ENCODE assay signal across 14 mouse cellular contexts in genomic region chr17:48802673-48803072, GRCm38 (mm10).
"Had no signal": no experiment of that assay in that cellular context is flagged by ENCODE, and none has a peak within 500 bp of the region (broad histone marks: within the 10 kb centered on the region; RNA-seq: fewer than 3 reads in every experiment).

No protein-coding gene starts in this region.

- H3K9ac ChIP-seq: kidney, embryonic 15.5 days; limb, embryonic 12.5 days; liver, embryonic 13.5 days; liver, postnatal 0 days; lung, embryonic 15.5 days had no signal

- DNase-seq: kidney, adult 2 months; kidney, postnatal 14 days; liver; liver, embryonic 13.5 days; liver, postnatal 0 days; lung, postnatal 14 days; thymus, postnatal 4 days had no signal

- H3K9me3 ChIP-seq: kidney, embryonic 15.5 days; limb, embryonic 12.5 days; liver, embryonic 13.5 days; lung, embryonic 15.5 days had no signal

- H3K27ac ChIP-seq: kidney, embryonic 15.5 days; limb, embryonic 12.5 days; liver, embryonic 13.5 days; lung, embryonic 15.5 days; macrophage had no signal

- ATAC-seq: intestine, embryonic 16.5 days; liver, postnatal 0 days had no signal

- H3K4me3 ChIP-seq: kidney, embryonic 15.5 days; limb, embryonic 12.5 days; liver, embryonic 13.5 days; lung, embryonic 15.5 days; megakaryocyte, embryonic 14.5 days had no signal

- H3K36me3 ChIP-seq: kidney, embryonic 15.5 days; limb, embryonic 12.5 days; liver, embryonic 13.5 days; lung, embryonic 15.5 days had no signal

- H3K4me2 ChIP-seq: kidney, embryonic 15.5 days; limb, embryonic 12.5 days; liver, embryonic 13.5 days; lung, embryonic 15.5 days; midbrain, embryonic 11.5 days had no signal

- H3K27me3 ChIP-seq: kidney, embryonic 15.5 days; limb, embryonic 12.5 days; liver, embryonic 13.5 days; lung, embryonic 15.5 days; megakaryocyte, embryonic 14.5 days had no signal

- H3K4me1 ChIP-seq: kidney, embryonic 15.5 days; limb, embryonic 12.5 days; liver, embryonic 13.5 days; lung, embryonic 15.5 days; megakaryocyte, embryonic 14.5 days had no signal
